Mouse (Mus musculus): ENCODE data around the gene Abcc10.

Abcc10 gene

GRCm38 (mm10) chr17:46287678-46288095 is 40.5 kb downstream of the Abcc10 start:
- DNase-seq (ENCODE audit: low spot score in 2 of 2), result no peak

GRCm38 (mm10) chr17:46285407-46285806 is 42.7 kb downstream of the Abcc10 start:
- DNase-seq (ENCODE audit: low spot score in 2 of 2), result no peak

DNA sequence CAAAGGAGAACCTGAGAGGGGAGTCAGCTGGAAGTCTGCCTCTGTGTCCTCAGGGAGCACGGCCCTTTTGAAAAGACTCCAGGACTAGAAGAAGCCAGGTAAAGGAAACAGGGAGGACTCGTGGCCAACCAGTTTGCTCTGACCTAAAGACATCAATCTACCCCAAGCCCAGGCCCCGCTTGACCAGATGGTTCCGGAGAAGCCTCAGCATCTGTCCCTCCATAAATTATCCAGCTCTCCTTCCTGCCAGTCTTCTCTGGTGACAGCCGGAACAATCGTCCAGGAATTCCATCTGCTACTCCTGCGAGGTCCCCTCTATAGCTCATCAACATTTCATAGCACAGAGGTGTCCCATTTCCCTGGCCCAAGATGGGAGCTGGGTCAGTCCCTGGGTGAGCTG is 43.5 kb downstream of the Abcc10 start:
- no peak for DNase-seq (ENCODE audit: low spot score in 2 of 2)

GRCm38 (mm10) chr17:46283911-46284310 is 44.2 kb downstream of the Abcc10 start:
- DNase-seq (ENCODE audit: low spot score in 2 of 2), result no peak

DNA sequence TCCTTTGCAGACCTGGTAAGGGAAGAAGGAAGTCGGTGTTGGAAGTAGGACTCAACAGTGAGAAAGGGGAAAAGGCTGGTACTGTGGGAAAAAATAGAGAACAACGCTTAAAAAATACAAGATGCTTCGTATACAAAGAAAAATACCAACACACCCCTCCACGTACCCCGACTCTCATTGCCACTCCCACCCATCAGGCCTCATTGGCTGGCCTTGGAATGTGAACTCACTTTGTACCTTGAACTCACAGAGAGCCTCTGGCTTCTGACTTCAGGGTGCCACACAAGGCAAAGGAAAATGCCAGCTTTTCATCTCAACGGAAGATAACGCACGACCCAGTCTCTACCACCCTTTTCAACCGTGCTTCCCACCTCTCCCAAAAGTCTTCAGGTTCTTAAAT is 45.0 kb downstream of the Abcc10 start:
- no peak for DNase-seq (ENCODE audit: low spot score in 2 of 2)

GRCm38 (mm10) chr17:46282483-46283123 is 45.5 kb downstream of the Abcc10 start, which contains the start of gene Tjap1:
Tjap1 (minus strand) TSS chr17:46283026.
- DNase-seq (ENCODE audit: low spot score in 2 of 2), result peak; percentile 68 to 80

DNA sequence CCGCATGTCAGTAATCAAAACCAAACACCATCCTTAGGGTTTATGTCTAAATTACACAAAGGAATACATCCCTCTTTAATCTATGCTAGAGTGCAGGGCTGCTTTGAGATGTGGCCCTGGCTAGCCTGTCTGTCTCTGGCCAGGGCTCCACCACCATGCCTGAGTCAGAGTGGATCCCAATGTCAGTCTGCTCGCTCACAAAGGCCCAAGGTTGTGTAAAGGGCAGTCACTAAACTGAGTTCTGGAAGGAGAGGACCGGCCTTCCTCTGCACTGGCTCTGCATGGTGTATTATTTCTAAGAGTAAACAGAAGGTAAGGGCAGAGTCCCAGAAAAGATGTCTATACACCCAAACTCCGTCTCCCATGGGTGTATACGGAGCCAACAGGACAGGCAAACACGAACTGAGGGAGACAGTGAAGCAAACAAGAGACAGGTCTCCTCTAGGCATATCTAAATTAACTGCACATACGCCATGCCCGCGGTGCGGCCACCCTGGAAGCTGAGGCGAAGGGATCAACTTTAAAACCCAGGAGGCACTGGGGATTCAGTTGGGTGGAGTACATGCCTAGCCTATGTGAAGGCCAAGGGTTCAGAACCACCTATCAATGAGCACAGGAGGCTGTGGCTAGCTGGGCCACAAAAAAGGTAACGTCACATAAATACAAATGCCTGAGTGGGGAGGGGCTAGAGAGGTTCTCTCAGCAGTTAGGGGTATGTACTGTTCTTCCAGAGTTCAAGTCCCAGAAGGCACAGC is 50.0 kb downstream of the Abcc10 start:
- DNase-seq (ENCODE audit: low spot score in 2 of 2), result no peak

GRCm38 (mm10) chr17:46277586-46277985 is 50.6 kb downstream of the Abcc10 start:
- DNase-seq (ENCODE audit: low spot score in 2 of 2), result no peak

GRCm38 (mm10) chr17:46275506-46275905 is 52.6 kb downstream of the Abcc10 start:
- DNase-seq (ENCODE audit: low spot score in 2 of 2), result no peak

DNA sequence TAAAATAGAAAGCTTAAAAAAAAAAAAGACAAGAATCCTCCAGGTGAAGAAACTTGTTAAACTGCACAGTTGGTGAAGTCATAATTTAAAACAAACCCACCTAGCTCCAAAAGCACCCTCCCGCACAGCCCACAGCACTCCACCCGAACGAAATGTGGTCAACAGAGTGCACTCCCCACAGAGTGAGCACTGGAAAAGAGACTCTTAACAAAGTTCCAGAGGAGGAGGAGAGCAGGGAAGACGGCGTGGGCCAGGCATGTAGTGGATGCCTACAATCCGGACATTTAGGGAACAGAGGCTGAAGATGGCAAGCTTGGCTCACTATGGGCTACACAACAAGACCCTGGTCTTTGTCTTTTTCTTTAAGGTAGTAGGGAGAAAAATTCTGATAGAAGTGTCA is 53.1 kb downstream of the Abcc10 start:
- DNase-seq (ENCODE audit: low spot score in 2 of 2), result no peak

GRCm38 (mm10) chr17:46274465-46274864 is 53.7 kb downstream of the Abcc10 start:
- no peak for DNase-seq (ENCODE audit: low spot score in 2 of 2)

DNA sequence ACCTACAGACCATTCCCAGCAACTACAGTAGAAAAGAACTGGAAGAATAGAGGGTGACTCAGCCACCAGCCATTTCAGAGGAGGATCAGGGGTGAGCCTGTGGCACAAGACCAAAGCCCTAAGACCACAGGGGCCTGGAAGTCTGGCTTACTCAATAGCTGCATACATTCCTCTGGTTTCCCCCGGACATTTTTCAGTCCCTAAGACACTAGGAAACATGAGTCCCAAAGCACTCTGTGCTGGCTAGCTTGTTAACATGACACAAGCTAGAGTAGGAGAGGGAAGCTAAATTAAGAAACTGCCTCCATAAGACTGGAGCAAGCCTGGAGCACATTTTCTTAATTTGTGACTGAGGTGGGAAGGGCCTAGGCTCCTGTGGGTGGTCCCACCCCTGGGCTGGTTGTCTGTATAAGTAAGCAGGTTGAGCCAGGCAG is 54.3 kb downstream of the Abcc10 start:
- DNase-seq (ENCODE audit: low spot score in 2 of 2), result no peak

GRCm38 (mm10) chr17:46272675-46273074 is 55.5 kb downstream of the Abcc10 start:
- DNase-seq (ENCODE audit: low spot score in 2 of 2), result no peak

DNA sequence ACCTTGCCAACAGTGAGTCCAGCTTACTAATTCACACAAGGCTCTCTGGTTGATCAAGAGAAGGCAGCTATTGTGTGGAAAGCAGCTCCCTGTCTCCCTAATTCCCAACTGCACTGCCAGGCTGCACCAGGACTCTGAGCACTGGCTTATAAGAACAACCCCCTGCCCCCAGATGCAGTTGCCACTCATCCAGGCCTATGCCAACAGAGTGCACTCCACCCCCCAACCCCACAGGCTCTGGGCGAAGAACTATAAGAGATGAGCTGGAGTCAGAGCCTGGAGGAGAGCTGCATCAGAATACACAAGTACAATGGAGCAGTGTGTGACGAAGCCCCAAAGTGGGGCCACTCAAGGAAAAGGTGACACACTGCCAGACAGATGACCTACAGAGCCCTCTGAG is 56.1 kb downstream of the Abcc10 start:
- no peak for DNase-seq (ENCODE audit: low spot score in 2 of 2)

GRCm38 (mm10) chr17:46269771-46270534 is 58.2 kb downstream of the Abcc10 start:
- no peak for DNase-seq (ENCODE audit: low spot score in 2 of 2)

GRCm38 (mm10) chr17:46268026-46268720 is 60.0 kb downstream of the Abcc10 start:
- no peak for DNase-seq (ENCODE audit: low spot score in 2 of 2)

DNA sequence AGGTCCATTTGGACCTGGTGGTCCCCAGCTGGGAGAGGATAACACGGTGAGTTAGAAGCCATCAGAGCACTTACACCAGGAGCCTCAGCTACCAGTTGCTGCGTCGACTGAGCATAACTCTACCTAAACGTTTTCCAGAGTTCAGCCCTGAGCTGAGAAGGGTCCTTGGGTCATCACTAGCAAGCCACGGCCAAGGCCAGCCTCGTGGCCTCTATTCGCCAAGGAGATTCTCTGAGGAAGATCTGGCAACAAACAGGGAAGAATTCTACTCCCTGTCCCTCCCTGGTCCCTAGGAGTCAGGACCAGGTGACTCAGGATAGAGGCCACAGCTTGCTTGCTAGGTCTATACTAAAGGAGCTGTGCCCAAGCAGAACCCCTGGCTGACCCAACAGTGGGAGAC is 60.6 kb downstream of the Abcc10 start:
- DNase-seq (ENCODE audit: low spot score in 2 of 2), result no peak

DNA sequence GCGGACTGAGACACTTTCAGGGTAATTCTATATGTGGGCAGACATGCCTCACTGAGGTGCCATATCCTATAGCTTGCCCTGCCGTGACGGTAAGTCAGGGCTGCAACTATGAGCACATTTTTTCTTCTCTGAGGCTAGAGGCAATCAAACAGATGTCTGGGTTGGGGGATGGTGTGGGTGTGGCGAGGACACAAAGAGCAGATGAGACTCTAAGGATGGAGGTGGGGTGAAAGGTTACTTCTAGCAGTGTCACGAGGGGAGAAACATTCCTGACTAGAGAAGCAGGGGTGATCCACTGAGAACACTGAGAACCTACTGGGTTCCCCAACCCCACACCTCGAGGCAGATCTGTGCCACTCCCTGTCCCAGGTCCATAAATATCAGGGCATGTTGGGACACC is 61.2 kb downstream of the Abcc10 start:
- no peak for DNase-seq (ENCODE audit: low spot score in 2 of 2)

DNA sequence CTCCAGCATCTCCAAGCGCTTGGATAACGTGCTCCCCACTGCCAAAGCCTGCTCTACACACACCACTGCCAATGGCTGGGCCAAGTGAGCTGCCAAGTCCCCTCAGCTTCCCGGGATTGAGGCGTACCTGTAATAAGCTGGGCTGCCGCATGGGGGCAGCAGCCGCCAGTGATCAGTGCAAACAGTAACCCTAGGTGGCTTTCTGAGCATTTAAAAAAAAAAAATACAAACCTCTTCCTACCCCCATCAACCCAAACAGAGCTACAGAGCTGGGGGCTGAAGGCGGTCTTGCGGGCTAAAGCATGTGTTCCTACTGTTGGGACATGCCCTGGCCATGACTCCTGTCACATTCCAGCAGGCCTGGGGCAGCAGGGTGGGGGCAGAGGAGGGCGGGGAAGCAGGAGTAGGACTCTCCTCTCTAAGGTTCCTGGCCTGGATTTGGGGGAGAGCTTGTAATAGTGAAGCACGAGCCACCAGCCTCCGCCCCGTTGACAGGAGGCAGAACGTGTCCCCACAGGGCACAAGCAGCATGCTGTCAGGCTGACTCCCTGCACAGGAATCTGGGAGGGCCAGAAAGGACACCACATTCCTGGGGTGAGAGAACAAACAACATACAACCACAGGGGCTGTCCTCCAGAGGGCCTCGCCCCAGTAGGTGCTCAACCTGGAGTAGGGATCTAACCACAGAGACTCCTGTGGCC is 62.1 kb downstream of the Abcc10 start:
- peak; percentile 72 to 84 for DNase-seq (ENCODE audit: low spot score in 2 of 2)

DNA sequence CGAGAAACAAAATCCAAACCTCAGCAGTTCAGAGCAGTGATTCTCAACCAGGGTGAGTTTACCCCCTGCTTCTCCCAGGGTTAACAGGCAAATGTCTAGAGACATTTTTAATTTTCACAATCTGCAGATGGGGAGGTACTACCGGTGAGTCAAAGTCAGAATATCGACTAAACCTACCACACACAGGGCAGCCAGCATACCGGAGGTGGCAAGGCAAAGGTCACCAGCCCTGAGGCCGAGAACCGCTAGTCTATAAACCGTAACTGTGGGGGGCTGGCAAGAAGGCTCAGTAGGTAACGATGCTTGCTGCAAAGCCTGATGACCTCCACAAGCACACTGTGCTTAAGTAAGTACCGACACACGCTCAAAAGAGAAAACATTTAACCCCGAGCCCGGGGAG is 62.6 kb downstream of the Abcc10 start:
- no peak for DNase-seq (ENCODE audit: low spot score in 2 of 2)

- DNase-seq (ENCODE audit: low spot score in 2 of 2), result no peak
Observed at GRCm38 (mm10) chr17:46262201-46262694, 65.9 kb downstream of the Abcc10 start.

Measured in frontal cortex, postnatal 10 days (tissue).